Mouse (Mus musculus) CH12.LX (cell line): ENCODE data around the gene Lysmd1. TPM values are rescaled to one million over a fixed set of nuclear protein-coding genes. Genes with fewer than 3 reads are reported as not detected.

ENCODE experiments used
- DNase-seq: peaks from one replicate; pipeline ENCODE4 v3.0.0-alpha.2; 2013; ENCODE audit errors: extremely low read depth
- H3K27ac ChIP-seq: 2 replicates; pipeline ENCODE4 v1.5.1; 2012; ENCODE audit warnings: low read depth, mild to moderate bottlenecking, control low read depth, moderate library complexity; ENCODE audit not compliant: insufficient read depth
- H3K27me3 ChIP-seq: replicated peaks from 2 replicates; pipeline ENCODE3; 2012; ENCODE audit warnings: inconsistent platforms
- H3K36me3 ChIP-seq, 2 experiments: replicated peaks in 1 of 2; 2 replicates each; pipeline versions ENCODE3 to v1.6.1; 2012; ENCODE audit warnings: inconsistent platforms in 1 of 2, low read length in 1 of 2, mild to moderate bottlenecking in 1 of 2, mixed read lengths in 1 of 2, moderate library complexity in 1 of 2; ENCODE audit not compliant: control insufficient read depth in 1 of 2, insufficient read depth in 1 of 2
- H3K4me1 ChIP-seq, 2 experiments: 2 replicates each; pipeline ENCODE4 v1.6.1; 2012; ENCODE audit warnings: inconsistent platforms in 1 of 2, moderate library complexity in 1 of 2; ENCODE audit not compliant: insufficient read depth in 2 of 2, control insufficient read depth in 1 of 2
- H3K4me2 ChIP-seq: 2 replicates; pipeline ENCODE4 v1.6.1; 2012; ENCODE audit warnings: low read depth, mild to moderate bottlenecking, control low read depth; ENCODE audit not compliant: poor library complexity, insufficient read depth, severe bottlenecking
- H3K4me3 ChIP-seq, 3 experiments: fragments of 150-350 bp in 1 of 3; sonication (generic) in 1 of 3; replicated peaks in 1 of 3; 2 replicates each; pipeline versions ENCODE3 to v1.5.1; 2011 to 2012; ENCODE audit warnings: low read depth in 2 of 3, low read length in 2 of 3, mild to moderate bottlenecking in 2 of 3, moderate library complexity in 2 of 3, control low read depth in 1 of 3, improper control_type of control experiment in 1 of 3, inconsistent platforms in 1 of 3, mixed read lengths in 1 of 3; ENCODE audit not compliant: poor library complexity in 1 of 3
- H3K79me2 ChIP-seq: replicated peaks from 2 replicates; pipeline ENCODE4 v1.6.1; 2012; ENCODE audit warnings: mild to moderate bottlenecking, moderate library complexity; ENCODE audit not compliant: control insufficient read depth, poor library complexity, insufficient read depth, severe bottlenecking; ENCODE audit errors: extremely low read depth
- H3K9ac ChIP-seq: 2 replicates; pipeline ENCODE4 v1.6.1; 2012; ENCODE audit warnings: low read depth, mild to moderate bottlenecking, control low read depth, moderate library complexity; ENCODE audit not compliant: insufficient read depth
- H3K9me3 ChIP-seq: replicated peaks from 2 replicates; pipeline ENCODE3; 2012; ENCODE audit warnings: low read length, inconsistent platforms, mixed read lengths
- BHLHE40 ChIP-seq: IDR thresholded peaks from 2 replicates; pipeline ENCODE4 v1.6.1; 2011; ENCODE audit warnings: mild to moderate bottlenecking, low read depth, low read length, improper control_type of control experiment
- CHD2 ChIP-seq: IDR thresholded peaks from 2 replicates; pipeline ENCODE4 v1.6.1; 2011; ENCODE audit warnings: low read length, improper control_type of control experiment
- CTCF ChIP-seq, 2 experiments: IDR thresholded peaks in 1 of 2; conservative IDR thresholded peaks in 1 of 2; 2 replicates each; pipeline ENCODE4 v1.5.1; 2011 to 2012; ENCODE audit warnings: low read depth in 2 of 2, low read length in 2 of 2, improper control_type of control experiment in 1 of 2, inconsistent platforms in 1 of 2, mild to moderate bottlenecking in 1 of 2, moderate library complexity in 1 of 2
- E2F4 ChIP-seq: IDR thresholded peaks from 2 replicates; pipeline ENCODE4 v1.6.1; 2011; ENCODE audit warnings: low read depth, low read length, improper control_type of control experiment; ENCODE audit not compliant: insufficient replicate concordance
- HCFC1 ChIP-seq: IDR thresholded peaks from 2 replicates; pipeline ENCODE4 v1.6.1; 2012; ENCODE audit warnings: low read depth, mild to moderate bottlenecking, inconsistent platforms, low read length, improper control_type of control experiment
- IRF4 ChIP-seq: IDR thresholded peaks from 2 replicates; pipeline ENCODE4 v1.6.1; 2014; ENCODE audit warnings: low read depth, mild to moderate bottlenecking, inconsistent platforms, low read length, improper control_type of control experiment
- KAT2A ChIP-seq: IDR thresholded peaks from 2 replicates; pipeline ENCODE4 v1.6.1; 2012; ENCODE audit warnings: low read length, improper control_type of control experiment, inconsistent platforms; ENCODE audit not compliant: insufficient replicate concordance
- MAX ChIP-seq: IDR thresholded peaks from 2 replicates; pipeline ENCODE4 v1.6.1; 2011; ENCODE audit warnings: low read length, improper control_type of control experiment
- MAZ ChIP-seq: IDR thresholded peaks from 2 replicates; pipeline ENCODE4 v1.6.1; 2012; ENCODE audit warnings: low read depth, mild to moderate bottlenecking, inconsistent platforms, low read length, improper control_type of control experiment, moderate library complexity
- MYC ChIP-seq: IDR thresholded peaks from 2 replicates; pipeline ENCODE4 v1.6.1; 2011; ENCODE audit warnings: low read depth, mild to moderate bottlenecking, improper control_type of control experiment, low read length
- NELFE ChIP-seq: IDR thresholded peaks from 2 replicates; pipeline ENCODE4 v1.6.1; 2011; ENCODE audit warnings: low read depth, low read length, improper control_type of control experiment
- POLR2A ChIP-seq: IDR thresholded peaks from 2 replicates; pipeline ENCODE4 v1.6.1; 2011; ENCODE audit warnings: low read depth, mild to moderate bottlenecking, improper control_type of control experiment, low read length
- RCOR1 ChIP-seq: conservative IDR thresholded peaks from 2 replicates; pipeline ENCODE4 v1.6.1; 2012; ENCODE audit warnings: low read depth, mild to moderate bottlenecking, inconsistent platforms, low read length, improper control_type of control experiment
- TBP ChIP-seq: conservative IDR thresholded peaks from 2 replicates; pipeline ENCODE4 v1.6.1; 2011; ENCODE audit warnings: low read depth, low read length, improper control_type of control experiment
- TCF12 ChIP-seq: IDR thresholded peaks from 2 replicates; pipeline ENCODE4 v1.6.1; 2014; ENCODE audit warnings: low read depth, mild to moderate bottlenecking, inconsistent platforms, low read length, improper control_type of control experiment
- ZKSCAN1 ChIP-seq: IDR thresholded peaks from 2 replicates; pipeline ENCODE4 v1.6.1; 2012; ENCODE audit warnings: low read depth, inconsistent platforms, low read length, improper control_type of control experiment, borderline replicate concordance
- dilution Hi-C: fragments of 300-500 bp; cut with MboI; formaldehyde crosslinking; loops from 2 replicates; pipeline ENCODE4 v1.14.3; 2020; ENCODE audit warnings: low sequenced_read_pairs; ENCODE audit not compliant: extremely low pct_unique_long_range_greater_than_20kb, extremely low pct_ligation_motif_present
- in situ Hi-C: fragments of 300-500 bp; cut with MboI; formaldehyde crosslinking; loops from 3 replicates; pipeline ENCODE4 v1.14.3; 2019; ENCODE audit warnings: low sequenced_read_pairs, low pct_ligation_motif_present, low pct_unique_long_range_greater_than_20kb, mixed read lengths
- polyA plus RNA-seq: library from polyadenylated mRNA; unstranded; fragments of >175 nt; gene quantifications from 2 replicates; pipeline ENCODE4 v1.2.1, GENCODE M21; 2012; ENCODE audit warnings: low read depth; ENCODE audit not compliant: insufficient read length
- total RNA-seq, 2 experiments: library from RNA; depleted of rRNA; stranded (reverse); fragments of 300-350 nt in 1 of 2; fragments of >200 nt in 1 of 2; gene quantifications; 2 replicates each; pipeline ENCODE4 v1.2.3; 2012 to 2014

The Lysmd1 gene
- total and polyA plus RNA-seq, 3 experiments = 8.1 to 13.6 (median 11.6) TPM

GRCm38 (mm10) chr3:95161041-95161551 is 27.2 kb downstream of the Lysmd1 start:
- Histone ChIP-seq H3K27ac (no peak overlapping the region), H3K36me3 (no peaks in the 10 kb centered on the region), H3K4me2 (peak overlapping the region; percentile 89), H3K4me3 (no peak overlapping the region), H3K27me3 (peaks cover 59% of the 10 kb centered on the region), H3K9ac (no peak overlapping the region), H3K79me2 (no peaks in the 10 kb centered on the region), H3K4me1 (peaks cover 6 to 21% of the 10 kb centered on the region in 2 experiments; a peak in 3 of 4 replicates), H3K9me3 (no peaks in the 10 kb centered on the region)
- TF ChIP-seq E2F4 = no peak
- no peak for TF ChIP-seq TBP
- TF ChIP-seq MAZ = no peak
- no peak for TF ChIP-seq CHD2
- TF ChIP-seq CTCF (conservative IDR thresholded peaks at IDR 0.05 in 1 of 2, IDR thresholded peaks at IDR 0.05 in 1 of 2; ENCODE audit: low read depth in 2 of 2, low read length in 2 of 2) = no peak
- TF ChIP-seq NELFE = no peak
- no peak for TF ChIP-seq POLR2A
- DNase-seq = no peak
- dilution Hi-C loops = no loop called here
- in situ Hi-C loops = no loop called here

DNA sequence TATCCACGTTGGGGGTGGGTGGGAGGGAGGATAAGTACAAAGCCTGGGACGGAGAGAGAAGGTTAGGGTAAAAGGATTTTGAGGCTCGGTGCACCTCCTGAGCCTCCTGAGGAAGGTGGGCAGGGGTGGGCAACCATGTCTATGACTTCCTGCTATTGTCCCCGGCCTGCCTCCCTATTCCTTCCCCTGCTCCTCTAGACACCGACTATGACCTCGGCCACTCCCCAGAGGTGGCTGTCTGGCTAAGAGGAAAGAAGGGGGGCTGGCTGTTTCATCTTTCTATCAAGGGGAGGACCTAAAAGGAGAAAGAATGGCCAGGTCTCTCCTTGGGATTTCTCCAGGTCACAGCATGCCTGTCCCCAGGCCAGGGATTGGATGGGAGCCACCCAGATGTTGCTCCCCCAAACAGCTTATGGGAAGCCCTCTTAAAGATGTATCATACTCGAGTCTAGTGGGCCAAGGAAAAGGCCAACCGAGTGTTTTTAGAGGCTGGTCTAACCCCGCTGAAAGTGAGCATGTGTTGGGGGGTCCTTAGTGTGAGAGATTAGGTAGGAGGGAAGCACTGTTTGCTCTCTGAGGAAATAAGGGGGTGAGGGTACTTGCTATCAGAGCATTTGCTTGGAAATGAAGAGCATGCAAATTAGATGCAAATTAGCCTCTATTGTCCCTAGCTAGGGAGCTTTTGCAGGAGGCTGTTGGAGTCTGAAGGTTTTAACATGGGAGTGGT is 27.9 kb downstream of the Lysmd1 start:
- Histone ChIP-seq H3K9me3 (no peaks in the 10 kb centered on the region), H3K4me3 (no peak overlapping the region), H3K4me2 (no peak overlapping the region), H3K27me3 (peaks cover 61% of the 10 kb centered on the region), H3K27ac (no peak overlapping the region), H3K4me1 (peaks cover 6 to 21% of the 10 kb centered on the region in 2 experiments; a peak in 3 of 4 replicates), H3K9ac (no peak overlapping the region), H3K79me2 (no peaks in the 10 kb centered on the region), H3K36me3 (no peaks in the 10 kb centered on the region)
- no peak for TF ChIP-seq MAZ
- TF ChIP-seq BHLHE40 = no peak
- no peak for TF ChIP-seq IRF4
- no peak for TF ChIP-seq MYC
- no peak for TF ChIP-seq TBP
- TF ChIP-seq HCFC1 = no peak
- no peak for TF ChIP-seq E2F4
- TF ChIP-seq RCOR1 = no peak
- no peak for TF ChIP-seq KAT2A
- TF ChIP-seq TCF12 = no peak
- TF ChIP-seq ZKSCAN1 = no peak
- no peak for TF ChIP-seq MAX
- dilution Hi-C loops = no loop called here
- in situ Hi-C loops = no loop called here
- DNase-seq = no peak
